Mouse (Mus musculus) myocyte (in vitro differentiated cells): ENCODE measurements around the gene Mrgpre.

Source experiments
- CEBPB ChIP-seq: IDR thresholded peaks from 2 replicates; pipeline ENCODE4 v1.6.1; 2011; ENCODE audit warnings: mild to moderate bottlenecking, moderate library complexity; ENCODE audit not compliant: poor library complexity, insufficient read depth, severe bottlenecking
- E2F4 ChIP-seq: IDR thresholded peaks from one replicate; pipeline ENCODE4 v1.6.1; 2011; ENCODE audit warnings: mild to moderate bottlenecking, control low read depth, moderate library complexity; ENCODE audit not compliant: insufficient read depth
- MAX ChIP-seq: IDR thresholded peaks from one replicate; pipeline ENCODE4 v1.6.1; 2011; ENCODE audit warnings: low read depth, mild to moderate bottlenecking, control low read depth
- MYOG ChIP-seq, 3 experiments: IDR thresholded peaks; one replicate each; pipeline ENCODE4 v1.6.1; 2011; ENCODE audit warnings: control low read depth in 2 of 3, low read depth in 2 of 3, mild to moderate bottlenecking in 2 of 3; ENCODE audit not compliant: insufficient read length in 2 of 3, control insufficient read depth in 1 of 3, insufficient read depth in 1 of 3
- POLR2A ChIP-seq: IDR thresholded peaks from one replicate; pipeline ENCODE4 v1.6.1; 2011; ENCODE audit warnings: low read depth, mild to moderate bottlenecking, control low read depth, moderate library complexity; ENCODE audit not compliant: insufficient read length
- POLR2AphosphoS2 ChIP-seq: IDR thresholded peaks from one replicate; pipeline ENCODE4 v1.6.1; 2011; ENCODE audit warnings: low read depth, control low read depth; ENCODE audit not compliant: insufficient read length
- REST ChIP-seq: IDR thresholded peaks from one replicate; pipeline ENCODE4 v1.6.1; 2011; ENCODE audit warnings: mild to moderate bottlenecking, control low read depth, moderate library complexity; ENCODE audit not compliant: insufficient read depth, insufficient read length
- SRF ChIP-seq: IDR thresholded peaks from one replicate; pipeline ENCODE4 v1.6.1; 2011; ENCODE audit warnings: low read depth; ENCODE audit not compliant: control insufficient read depth, insufficient read length
- TCF12 ChIP-seq: IDR thresholded peaks from one replicate; pipeline ENCODE4 v1.6.1; 2011; ENCODE audit warnings: mild to moderate bottlenecking, control low read depth; ENCODE audit not compliant: poor library complexity, insufficient read depth, severe bottlenecking
- USF1 ChIP-seq: IDR thresholded peaks from one replicate; pipeline ENCODE4 v1.6.1; 2011; ENCODE audit warnings: low read depth, mild to moderate bottlenecking, control low read depth, moderate library complexity

DNA sequence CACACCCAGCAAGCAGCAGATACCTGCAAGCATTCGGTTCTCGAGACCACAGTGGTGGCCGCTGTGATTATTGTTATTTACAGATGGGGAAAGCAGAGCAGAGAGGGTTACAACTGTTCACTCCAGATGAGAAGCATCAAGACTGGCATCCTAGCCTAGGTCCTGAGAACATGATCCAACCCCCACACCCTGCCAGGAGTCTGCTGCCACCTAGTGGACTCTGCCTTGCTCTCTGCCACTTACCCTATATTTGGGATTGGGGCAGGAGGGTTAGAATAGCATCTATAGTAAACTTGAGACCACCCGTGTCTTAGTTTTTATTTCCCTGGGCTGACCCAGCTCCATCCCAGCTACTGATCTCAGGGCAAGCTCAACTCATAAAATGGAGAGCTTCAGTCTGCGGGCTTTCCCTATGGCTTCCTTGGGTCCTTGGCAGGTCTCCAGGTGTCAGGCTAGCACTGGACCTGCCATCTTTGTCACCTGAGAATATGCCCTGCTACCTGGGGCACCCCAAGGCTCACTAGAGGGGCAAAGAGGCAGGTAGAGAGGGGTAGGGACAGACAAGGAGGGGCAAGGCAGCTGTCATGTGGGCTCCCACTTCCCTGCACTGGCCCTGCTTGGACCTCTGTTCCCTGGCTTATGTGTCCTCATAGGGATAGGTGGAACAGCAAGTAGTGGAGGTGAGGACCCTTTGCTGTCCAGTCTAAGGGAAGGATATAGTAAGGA, 30.1 kb downstream of the Mrgpre start:
- TF ChIP-seq POLR2A (no peak), CEBPB (no peak), MAX (no peak), E2F4 (no peak), TCF12 (no peak), USF1 (no peak), POLR2AphosphoS2 (no peak), MYOG (IDR thresholded peaks at IDR 0.05; ENCODE audit: control insufficient read depth in 1 of 3, insufficient read depth in 1 of 3, insufficient read length in 2 of 3, low read depth in 2 of 3) (no peak), SRF (no peak), REST (no peak)
